Mouse (Mus musculus) monocyte, adult 2 months (primary cell): ENCODE measurements around the gene Gm21679.
"Not testable (repeated sequence)": the region's sequence is repeated elsewhere in the genome, so short reads cannot be mapped to it uniquely, and the experiment has no call there.

Experiments
- DNase-seq, 2 experiments: peaks; one replicate each; pipeline ENCODE4 v3.0.0; 2022; ENCODE audit warnings: low spot score in 2 of 2, low read depth in 1 of 2

The Gm21679 gene

DNA sequence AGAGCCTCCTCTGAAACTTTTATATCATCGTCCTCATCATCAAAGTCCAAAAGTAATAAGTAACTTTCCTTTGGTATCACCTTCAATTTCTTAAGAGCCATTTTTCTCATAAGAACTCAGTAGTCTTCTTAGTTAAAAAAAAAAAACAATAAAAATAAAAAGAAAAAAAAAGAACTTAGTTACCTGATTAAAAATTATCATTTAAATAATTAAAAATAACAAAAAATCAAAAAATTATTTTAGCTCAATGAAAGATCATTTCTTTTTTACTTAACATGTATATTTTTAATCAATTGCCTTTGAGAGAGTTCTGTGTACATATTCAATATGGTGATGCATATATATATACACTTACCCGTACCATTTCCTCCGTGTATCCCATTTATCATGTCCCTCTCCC is at the start of gene Gm21679:
Gene Gm21679 (minus strand): TSS at position 101 of the 400 bp plus-strand sequence.
- not testable (repeated sequence) for DNase-seq
